Mouse (Mus musculus): ENCODE data around the gene Gm49322. TPM values are rescaled to one million over a fixed set of nuclear protein-coding genes. Genes with fewer than 3 reads are reported as not detected.
"Not testable (repeated sequence)": the region's sequence is repeated elsewhere in the genome, so short reads cannot be mapped to it uniquely, and the experiment has no call there.

Gene Gm49322
- total RNA-seq, 2 experiments from 2014 or later, result 2.5 to 2.8 TPM

DNA sequence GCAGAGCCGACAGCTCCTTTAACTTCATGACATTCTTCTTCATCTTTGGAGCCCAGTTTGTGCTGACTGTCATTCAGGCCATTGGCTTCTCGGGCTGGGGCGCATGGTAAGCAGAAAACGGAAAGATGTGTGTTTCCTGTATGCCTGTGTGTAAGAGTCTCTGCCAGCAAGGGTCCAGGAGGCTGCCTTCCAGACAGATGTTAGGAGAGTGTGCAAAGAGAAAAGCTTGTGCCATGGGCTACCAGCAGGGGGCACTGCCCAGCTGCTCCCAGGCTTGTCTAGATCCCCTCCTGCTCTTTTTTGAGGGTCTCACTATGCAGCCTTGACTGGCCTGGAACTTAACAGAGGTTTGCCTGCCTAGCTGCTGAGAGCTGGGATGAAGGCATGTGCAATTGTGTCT is 5.2 kb downstream of the Gm49322 start:
- no peak for DNase-seq (ENCODE audit: low spot score in 2 of 2)

DNA sequence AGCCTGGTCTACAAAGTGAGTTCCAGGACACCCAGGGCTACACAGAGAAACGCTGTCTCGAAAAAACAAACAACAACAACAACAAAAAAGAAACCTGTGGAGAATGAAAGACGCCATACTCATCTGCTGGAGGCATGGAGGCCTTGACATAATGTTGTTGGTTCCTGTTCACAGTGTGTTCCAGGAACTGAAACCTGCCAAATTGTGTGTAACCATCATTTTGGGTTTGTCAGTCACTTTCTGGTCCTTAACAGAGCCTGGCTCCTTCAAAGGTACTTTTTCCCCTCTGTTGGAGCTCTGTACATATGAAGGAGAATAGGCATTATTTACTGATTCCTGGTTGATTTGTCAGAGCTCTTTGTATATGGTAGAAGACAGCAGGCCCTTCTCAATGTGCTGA is 6.1 kb downstream of the Gm49322 start:
- no peak for DNase-seq (ENCODE audit: low spot score in 2 of 2)

DNA sequence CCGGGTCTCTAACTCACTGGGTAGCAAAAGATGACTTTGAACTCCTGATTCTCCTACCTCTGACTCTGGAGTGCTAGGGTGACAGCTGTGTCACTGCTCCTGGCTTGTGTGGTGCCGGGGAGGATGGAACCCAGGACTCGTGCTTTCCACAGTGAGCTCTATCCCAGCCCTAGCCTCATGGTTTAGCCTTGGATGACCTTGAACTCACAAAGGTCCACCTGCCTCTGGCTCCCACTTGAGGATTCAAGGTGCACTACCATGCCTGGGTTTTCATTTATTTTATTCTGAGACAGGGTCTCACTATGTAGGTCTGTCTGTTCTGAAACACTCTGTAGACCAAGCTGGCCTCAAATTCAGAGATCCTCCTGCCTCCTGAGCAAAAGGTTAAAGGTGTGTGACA is 8.0 kb downstream of the Gm49322 start:
- DNase-seq (ENCODE audit: low spot score in 2 of 2), result no peak

DNA sequence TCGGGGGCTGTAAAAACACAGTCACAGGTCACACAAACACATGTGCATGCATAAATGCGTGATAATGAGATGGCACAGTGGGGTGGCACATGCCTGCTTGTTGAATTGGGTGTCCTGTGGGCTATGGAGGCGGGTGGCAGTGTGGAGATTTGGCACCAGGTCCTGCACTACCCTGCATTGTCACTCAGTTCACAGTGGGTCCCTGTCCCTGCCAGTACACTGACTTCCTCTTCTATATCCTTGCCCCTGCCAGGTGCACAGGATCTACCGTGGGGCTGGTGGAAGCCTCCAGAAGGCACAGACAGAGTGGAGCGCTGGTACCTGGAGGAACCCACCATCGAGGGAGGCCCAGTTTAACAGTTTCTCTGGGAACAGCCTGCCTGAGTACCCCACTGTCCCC is 8.5 kb downstream of the Gm49322 start:
- DNase-seq (ENCODE audit: low spot score in 2 of 2), result no peak

DNA sequence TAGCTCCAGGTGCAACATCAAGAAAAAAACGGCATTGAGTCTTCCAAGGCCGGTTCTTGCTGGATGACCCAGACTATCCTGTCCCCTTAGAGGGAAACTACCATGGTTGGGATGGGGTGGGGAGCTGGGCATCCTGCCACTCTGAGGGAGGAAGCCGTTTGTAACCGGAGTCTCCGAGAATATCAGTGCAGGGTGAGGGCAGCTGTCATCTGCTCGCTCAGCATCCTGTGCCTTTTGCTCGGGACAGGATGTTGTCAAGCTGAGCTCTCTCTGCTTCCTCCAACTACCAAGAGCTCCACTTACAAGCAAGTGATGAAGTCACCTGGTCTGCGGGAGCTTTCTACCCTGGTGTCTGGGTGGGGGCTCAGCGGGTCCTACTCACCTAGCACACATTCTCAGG is 12.4 kb downstream of the Gm49322 start:
- DNase-seq (ENCODE audit: low spot score in 2 of 2), result no peak

DNA sequence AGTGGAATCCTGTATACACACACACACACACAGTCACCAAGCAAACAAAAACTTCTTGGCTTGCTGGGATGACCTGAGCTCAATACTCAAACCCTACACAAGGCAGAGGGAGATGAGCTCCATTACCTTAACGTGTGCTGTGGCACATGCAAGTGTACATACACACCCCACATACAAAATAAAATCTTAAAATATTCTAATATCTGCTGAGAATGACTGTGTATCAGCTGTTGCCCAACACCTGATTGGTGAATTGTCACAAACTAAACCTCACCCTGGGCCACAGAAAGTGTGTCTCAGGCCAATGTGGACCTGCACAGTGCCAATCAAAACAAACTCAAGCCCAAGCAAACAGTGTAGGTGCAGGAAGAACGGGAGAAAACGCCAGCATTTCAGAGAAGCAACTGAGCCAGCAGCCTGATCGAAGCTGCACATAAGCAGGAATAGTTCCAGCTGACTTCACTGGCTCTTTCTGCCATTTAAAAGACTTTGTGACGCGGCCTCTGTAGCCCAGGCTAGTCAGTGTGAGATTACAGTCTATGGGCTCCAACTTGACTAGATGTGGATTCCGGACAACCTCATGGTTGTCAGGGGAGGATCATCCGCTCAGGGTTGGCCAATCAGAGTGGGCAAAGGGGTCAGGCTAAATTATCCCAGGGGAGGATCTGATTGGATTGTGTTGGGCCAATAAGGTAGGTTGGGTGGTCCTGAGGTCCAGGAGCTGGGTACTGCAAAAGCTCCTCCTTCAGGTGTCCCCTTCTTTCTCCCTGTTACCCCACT is 13.8 kb downstream of the Gm49322 start:
- DNase-seq (ENCODE audit: low spot score in 2 of 2), result no peak

DNA sequence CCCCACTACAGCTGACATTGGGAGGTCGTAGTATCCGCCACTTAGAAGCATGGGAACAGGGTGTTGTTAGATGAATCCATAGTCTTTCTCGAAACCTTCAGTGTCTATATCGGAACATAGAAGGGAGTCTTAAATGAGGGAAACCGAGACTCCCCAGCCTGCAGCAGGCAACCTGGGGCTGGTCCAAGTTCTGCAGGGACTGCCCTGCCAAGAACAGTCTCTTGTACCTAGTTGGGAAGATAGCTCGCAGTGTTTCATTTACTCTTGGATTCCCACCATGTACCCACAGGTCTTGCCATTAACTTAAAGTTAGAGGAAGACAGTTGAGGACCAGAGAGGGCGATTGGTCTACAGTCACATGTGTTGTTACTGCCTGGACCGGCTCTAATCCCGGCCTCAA is 14.5 kb downstream of the Gm49322 start:
- DNase-seq (ENCODE audit: low spot score in 2 of 2), result no peak

DNA sequence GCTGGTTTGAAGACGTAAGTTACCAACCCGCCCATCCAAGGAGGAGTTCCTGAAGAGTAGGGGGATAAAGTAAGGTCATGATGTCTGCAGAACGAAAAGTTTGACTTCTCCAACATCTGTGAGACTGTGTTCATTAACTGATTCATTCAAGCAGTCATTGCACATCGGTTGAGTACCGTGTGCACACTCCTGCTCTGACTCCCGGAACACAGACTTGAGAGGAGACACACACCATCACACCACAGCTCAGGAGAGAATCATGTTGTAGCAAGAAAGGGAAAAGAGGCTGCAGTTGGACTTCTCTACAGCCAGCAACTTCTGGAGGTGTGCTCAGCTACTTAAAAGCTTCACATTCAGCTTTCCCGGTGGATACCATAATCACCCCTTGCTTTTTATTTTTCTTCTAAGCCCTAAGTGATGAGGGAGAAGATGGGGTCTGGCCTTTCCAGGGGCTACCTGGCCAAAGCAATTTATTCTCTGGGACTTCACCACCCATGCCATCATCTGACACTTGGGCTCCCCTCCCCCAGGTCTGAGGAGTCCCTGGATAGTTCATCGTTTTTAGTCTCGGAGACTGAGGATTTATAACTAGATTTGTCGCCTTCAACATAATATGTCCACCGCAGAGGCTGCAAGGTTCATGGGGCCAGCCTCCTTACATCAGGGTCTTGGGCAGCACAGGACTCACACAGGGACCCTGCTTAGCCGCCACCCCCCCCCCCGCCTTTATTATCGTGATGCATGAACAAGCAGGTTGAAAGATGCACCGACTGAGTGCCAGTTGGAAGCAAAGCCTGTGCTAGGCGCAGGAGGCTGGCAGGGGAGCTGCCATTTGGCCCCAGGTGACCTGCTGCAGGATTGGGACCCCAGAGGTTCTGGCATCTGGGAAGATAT is 15.2 kb downstream of the Gm49322 start:
- DNase-seq (ENCODE audit: low spot score in 2 of 2), result peak in 1 of 2 experiments; percentile 49

DNA sequence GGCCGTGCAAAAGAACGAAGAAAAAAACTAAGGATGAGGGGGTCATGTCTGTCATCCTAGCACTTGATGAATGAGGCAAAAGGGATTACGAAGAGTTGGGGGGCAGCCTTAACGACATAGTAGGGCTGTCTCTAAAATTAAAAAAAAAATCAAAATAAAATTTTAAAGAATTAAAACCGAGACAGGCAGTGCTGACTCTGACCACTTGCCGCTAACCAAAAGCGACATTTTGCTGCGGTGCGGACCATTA is 15.8 kb downstream of the Gm49322 start:
- DNase-seq (ENCODE audit: low spot score in 2 of 2), result no peak

DNA sequence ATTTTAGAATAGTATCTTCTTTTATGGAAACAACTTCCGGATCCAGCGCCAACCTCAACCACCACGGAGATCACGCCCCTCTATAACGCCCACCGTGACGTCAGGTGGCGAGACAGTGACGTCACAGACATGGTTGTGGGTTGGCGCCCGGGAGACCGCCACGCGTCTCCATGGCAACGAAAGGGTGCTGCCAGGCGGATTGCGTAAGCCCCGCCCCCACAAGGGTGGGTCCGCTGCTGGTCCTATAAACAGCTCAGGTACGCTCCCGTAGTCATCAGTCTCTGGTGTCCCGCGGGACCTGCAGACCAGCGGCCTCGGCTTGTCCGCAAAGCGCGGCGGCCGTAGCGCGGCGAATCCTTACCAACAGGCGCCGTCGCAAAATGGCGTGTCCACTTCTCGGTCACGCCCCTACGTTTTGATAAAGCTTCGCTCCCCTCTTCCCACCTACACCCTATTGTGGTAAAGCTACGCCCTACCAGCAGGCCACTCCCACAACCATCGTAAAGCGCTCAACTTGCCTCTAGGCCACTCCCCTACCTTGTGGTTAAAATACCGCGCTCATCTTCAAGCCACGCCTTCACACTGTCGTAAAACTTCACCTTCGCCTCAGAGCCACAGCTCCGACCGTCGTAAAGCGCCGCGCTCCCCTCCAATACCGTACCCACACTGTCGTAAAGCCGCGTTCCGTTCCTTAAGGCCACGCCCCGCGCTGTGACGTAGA is 16.3 kb downstream of the Gm49322 start:
- peak; percentile 99 to 100 for DNase-seq (ENCODE audit: low spot score in 2 of 2)

DNA sequence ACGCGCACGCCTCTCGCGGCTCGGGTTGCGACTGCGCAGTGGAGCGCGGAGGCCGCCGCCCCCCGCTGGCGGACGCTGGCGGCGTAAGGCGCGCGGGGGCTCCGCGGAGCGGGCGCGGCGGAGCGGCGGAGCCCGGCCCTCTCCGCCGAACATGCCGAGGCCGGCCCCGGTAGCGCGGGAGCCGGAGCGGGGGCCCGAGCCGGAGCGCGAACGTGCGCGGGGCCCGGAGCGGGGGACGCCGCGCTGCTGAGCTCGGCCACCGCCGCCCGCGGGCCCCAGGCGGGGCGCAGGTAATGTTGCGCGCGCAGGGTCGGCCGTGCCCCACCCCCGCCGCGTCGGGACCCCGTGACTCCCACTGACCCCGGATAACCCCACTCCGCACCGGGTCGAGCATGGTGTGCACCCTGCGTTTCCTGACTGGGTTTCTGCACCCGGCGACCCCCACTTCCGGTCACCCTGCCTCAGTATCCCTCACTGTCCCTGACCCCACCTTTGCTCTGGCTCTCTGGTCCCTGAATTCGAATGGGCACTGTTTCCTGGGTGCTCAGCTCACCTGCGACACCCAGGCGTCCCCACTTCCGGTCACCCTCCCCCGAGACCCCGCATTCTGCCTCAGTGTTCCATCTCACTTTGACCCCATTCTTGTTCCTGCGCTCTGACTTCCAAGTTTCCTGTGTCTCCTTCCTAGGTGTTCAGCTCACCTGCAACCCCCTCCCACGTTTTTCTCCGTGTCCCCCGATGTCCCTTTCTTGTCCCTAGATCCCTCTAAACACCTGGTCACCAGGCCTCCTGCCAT is 17.0 kb downstream of the Gm49322 start, which contains the start of gene Csnk1g2:
Csnk1g2 (plus strand) TSS at position 178 of the 796 bp plus-strand sequence.
- DNase-seq (ENCODE audit: low spot score in 2 of 2), result peak; percentile 50 to 64

DNA sequence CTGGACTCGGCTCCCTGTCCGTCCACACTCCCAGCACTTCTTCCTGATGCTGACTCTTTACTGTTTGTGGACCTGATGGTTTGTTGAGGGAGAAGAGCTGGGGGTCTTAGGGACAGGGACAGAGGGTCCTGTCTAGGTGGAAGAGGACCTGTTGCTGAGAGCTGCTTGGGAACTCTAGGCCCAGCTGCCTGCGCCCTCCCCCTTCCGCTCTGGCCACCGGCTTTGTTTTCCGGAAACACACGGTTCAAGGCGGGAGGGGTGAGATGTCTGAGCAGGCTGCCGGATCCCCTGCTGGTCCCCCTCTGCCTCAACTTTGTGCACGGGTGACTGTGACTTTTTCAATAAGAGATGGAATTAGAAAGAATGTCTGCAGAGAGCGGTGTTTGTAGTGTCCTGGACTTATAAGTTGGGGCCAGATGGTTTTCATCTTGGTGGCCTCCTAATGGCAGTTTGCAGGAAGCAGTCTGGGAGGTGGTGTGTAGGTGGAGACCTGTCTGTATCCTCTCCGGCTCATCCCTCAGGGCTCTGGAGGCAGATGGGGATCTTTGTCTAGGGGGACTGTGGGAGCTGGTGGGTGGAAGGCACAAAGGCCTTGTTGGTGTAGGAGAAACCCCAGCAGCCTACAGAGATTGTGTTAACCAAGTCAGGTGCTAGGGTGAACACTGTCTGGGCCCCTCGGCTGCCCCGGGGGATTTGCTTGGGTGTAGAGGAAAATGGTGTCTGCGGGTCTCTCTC is 17.8 kb downstream of the Gm49322 start:
- peak; percentile 47 to 54 for DNase-seq (ENCODE audit: low spot score in 2 of 2)

DNA sequence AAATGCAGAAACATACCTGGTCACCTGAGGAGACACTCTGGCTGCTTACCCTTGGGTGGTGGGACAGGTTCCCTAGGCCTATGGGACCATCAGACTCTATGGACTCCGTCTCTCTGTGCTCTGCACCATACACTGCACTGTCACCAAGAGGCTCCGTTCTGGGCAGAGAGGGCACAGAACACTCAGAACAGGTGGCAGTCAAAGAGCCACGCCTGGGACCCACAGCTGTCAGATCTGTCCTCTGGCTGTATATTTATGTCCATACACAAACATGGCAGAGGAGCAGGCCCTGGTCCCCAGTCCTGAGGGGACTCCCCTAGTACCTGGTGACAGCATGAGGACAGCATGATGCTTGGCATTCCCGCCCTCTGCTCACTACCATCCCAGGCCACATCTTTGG is 19.9 kb downstream of the Gm49322 start:
- no peak for DNase-seq (ENCODE audit: low spot score in 2 of 2)

DNA sequence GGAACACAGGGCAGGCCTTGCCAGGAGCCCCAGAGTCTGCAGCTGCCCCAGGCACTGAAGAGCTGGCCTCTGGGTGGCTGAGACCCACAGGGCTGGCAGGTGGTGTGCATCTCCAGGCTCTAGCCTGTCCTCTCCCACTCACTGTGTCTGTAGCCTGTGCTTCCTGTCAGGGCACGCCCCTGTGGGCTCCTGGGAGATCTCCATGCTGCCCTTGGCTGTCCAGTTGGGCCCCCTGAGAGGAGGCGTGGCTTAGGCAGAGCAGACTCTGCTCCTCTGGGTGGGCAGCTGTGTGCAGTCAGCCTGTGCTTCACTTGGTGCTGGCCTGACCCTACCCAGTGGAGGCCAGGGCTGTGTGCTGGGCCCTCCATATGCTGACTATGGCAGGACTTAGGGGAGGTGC is 21.9 kb downstream of the Gm49322 start:
- no peak for DNase-seq (ENCODE audit: low spot score in 2 of 2)

DNA sequence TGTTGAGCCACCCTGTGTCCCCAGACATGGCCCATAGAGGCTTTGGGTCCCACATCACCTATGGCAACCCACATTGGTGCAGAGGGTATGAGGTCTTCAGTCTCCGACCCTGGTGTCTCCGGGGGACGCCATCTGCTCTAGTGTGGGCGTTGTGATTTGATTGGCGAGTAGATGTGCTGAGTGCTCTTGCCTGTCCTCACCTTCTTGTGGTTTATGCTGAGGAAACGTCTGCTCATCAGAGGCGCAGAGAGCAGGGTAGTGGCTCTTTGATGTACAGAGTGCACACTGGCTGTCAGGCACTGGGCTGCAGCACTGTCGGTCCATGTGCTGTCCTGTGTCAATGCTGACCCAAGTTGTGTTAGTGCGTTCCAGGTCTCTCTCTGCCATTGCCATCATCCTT is 23.1 kb downstream of the Gm49322 start:
- DNase-seq (ENCODE audit: low spot score in 2 of 2), result no peak

DNA sequence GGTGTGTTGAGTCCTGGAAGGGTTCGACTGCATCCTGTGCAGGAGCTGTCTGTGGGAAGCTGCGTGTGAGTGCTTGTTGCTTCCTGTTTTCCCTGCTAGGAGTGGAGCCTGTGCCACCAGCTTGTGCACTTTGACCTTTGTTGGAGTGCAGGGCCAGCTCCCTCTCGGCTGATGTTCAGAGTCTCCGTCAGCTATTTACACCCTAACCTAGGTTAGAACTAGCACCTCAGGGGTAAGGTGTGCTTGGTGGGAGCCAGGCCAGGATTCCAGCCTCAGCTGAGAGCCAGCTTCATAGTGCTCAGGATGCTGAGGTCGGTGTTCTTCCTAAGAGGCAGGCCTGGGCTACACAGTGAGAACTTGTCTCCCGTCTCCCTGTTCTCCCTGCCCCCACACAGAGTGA is 29.5 kb downstream of the Gm49322 start:
- no peak for DNase-seq (ENCODE audit: low spot score in 2 of 2)

DNA sequence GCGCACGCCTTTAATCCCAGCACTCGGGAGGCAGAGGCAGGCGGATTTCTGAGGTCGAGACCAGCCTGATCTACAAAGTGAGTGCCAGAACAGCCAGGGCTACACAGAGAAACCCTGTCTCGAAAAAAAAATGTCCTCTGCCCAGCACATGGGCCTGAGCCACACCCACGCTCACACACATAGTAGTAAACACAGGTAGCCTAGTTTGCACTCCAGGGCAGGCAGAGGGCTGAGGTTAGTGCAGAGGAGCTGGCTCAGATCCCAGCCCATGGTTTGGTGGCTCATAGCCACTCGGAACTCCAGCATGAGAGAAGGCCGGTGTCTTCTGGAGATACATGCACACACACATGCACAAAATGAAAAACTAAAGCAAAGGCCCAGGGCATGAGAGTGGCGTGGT is 41.1 kb downstream of the Gm49322 start:
- no peak for DNase-seq (ENCODE audit: low spot score in 2 of 2)

DNA sequence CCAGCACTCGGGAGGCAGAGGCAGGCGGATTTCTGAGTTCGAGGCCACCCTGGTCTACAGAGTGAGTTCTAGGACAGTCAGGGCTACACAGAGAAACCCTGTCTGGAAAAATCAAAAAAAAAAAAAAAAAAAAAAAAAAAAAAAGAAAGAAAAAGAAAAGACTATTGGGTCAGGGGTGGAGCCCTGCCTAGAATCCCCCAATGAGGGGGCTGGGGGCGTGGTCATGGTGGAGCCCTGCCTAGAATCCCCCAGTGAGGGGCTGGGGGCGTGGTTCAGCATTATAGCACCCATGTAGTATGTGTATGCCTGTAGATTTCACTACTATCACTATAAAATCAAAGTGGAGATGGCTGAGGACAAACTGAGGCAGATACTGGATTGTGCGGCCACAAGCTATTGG is 44.1 kb downstream of the Gm49322 start:
- DNase-seq (ENCODE audit: low spot score in 2 of 2), result not testable (repeated sequence)

DNA sequence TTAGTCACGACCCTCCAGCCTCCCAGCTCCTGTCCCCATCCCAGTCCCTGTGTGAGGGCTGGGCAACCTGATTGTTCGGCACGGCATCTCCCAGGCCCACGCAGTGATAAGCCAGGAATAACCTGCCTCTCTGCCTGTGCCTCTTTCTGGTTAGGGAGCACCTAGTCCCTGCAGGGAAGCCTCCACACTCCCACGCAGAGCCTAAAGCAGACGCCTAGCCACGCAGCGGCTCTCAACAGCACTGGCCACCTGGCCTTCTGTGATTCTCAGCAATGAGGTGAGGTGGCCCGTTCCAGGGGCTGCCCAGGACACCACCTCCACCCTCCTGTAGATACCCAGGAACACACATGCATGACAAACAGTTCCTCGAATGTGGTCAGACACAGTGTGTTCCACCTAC is 44.6 kb downstream of the Gm49322 start:
- no peak for DNase-seq (ENCODE audit: low spot score in 2 of 2)

DNA sequence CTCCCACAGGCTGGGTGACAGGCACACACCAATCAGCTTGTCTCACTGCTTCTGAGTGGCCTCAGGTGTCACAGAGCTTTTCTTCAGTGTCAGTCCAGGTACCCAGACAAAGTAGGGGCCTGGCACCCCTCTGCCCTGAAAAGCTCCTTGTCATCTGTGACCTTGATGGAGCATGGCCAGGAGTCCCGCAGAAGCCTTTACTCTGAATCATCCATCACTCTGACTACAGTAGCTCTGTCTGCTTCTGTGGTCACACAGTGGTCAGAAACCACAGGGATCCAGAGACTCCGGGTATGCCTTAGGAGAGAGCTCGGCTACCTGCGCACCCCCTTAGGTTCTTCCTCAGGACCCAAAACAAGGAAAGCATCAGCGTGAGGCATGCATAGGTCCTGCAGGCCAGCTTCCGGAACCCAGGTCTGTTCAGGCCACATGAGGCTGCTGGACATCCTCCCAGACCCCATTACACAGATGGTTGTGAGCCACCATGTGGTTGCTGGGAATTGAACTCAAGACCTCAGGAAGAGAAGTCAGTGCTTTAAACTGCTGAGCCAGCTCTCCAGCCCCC is 47.4 kb downstream of the Gm49322 start:
- DNase-seq (ENCODE audit: low spot score in 2 of 2), result no peak

All from layer of hippocampus, postnatal 14 days (tissue).